Mouse (Mus musculus) mouse trophoblast stem cell (cell line): Measurements from ENCODE around the gene Fetub.
"Not testable (repeated sequence)": the region's sequence is repeated elsewhere in the genome, so short reads cannot be mapped to it uniquely, and the experiment has no call there.

Experiments
- in situ Hi-C, 2 experiments: fragments of 300-500 bp; cut with MseI, MboI; formaldehyde crosslinking; loops; 2 replicates in 1 of 2; 3 replicates in 1 of 2; pipeline ENCODE4 v1.15.1; 2025

Gene Fetub

GRCm38 (mm10) chr16:22901326-22901725 lies 16.8 kb upstream of the Fetub start:
- in situ Hi-C loops, result no loop called here

GRCm38 (mm10) chr16:22909290-22909689 lies 8.8 kb upstream of the Fetub start:
- in situ Hi-C loops, result no loop called here

DNA sequence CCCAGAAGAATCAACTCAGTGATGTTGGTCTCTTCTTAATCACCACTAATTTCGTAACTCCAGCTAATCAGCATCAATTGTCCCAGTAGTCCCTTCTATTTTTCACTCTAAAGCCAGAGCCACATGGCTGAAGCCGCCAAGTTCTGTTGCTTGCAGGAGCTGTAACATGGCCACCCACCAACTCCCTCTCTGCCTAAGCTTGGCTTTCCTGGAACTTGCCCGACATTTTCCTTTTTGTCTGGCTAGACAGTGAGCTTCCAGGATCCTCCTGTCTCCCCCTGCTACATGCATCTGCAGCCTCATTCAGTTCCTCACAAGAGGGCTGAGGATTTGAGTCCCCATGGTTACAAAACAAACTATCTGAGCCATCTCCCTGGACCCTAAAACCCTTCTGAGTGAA lies 6.1 kb upstream of the Fetub start:
- in situ Hi-C loops, result no loop called here

- in situ Hi-C loops, result no loop called here
Observed at GRCm38 (mm10) chr16:22912886-22913285, 5.2 kb upstream of the Fetub start.

DNA sequence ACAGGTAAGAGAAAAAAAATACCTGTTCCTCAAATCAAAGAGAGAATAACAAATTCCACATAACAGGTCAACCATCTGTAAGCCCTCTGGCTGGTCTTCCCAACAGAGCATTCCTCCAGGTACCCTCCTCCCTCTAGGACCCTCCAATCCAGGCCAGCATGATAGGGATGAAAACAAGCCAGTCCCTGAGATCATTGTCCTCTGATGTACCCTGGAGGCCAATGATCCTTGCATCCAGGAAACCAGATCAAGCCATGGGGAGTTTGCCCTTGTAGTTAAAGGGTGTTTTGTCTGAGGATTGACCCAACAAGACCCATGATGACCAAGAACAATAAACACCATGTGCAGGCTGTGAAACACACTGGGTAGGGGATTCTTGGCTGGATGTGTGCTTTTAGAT lies 3.9 kb upstream of the Fetub start:
- in situ Hi-C loops, result no loop called here

- in situ Hi-C loops, result no loop called here
Observed at GRCm38 (mm10) chr16:22918664-22919312, 654 bp downstream of the Fetub start.

DNA sequence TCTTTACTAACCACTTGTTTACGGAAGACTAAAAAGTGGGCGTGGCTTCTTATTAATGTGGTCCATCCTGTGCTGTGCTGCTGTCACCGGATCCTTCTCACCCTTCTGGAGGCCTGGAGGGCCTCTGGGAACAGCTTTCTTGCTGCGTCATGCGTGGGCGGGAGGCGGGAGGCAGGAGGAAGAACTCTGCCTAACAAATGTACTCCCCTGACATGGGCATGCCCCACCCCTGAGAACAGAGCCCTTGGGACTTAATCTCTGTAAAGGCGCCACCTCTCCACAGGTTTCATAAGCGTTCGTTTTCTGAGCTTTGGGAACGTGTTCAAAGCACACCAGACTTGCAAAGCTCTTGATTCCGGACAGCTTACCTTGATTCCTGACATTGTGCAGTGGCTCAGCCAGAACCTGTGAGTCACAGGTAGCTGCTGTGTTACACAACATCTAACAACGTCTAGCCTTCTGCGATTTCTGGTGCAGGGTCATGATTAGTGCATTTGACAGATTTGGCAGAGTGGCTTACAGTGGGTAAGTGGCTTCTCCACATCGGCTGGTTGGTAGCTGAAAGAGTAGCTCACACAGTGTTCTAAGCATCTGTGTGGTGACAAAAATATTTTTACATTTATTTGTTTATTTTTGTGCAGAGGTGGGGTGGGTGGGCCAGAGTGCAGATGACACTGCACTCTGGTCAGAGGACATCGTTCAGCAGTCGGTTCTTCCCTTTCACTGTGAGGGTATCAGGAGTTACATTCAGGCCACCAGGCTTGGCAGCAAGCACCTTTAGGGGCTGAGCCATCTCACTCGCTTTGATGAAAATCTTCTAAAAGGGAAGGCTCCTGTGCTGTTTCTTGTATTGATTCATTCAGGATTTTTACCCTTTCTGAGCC lies 2.1 kb downstream of the Fetub start:
- in situ Hi-C loops, result no loop called here

DNA sequence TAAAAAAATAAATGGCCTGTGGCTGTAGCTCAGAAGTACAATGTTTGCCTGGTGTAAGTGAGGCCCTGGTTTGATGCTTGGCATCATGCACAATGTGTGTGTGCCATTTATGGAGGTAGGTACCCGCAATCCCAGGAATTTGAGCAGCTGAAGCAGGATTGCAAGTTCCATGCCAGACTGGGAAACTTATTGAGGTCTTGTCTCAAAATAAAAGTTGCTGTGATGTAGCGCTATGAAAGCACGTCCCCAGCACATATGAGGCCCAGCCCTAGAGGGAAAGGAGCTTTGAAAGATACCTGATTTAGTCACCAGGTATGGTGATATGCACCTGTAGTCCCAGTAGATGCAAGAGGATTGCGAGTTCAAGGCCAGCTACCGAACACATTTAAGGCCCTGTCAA lies 3.6 kb downstream of the Fetub start:
- in situ Hi-C loops, result no loop called here

GRCm38 (mm10) chr16:22922433-22922832 lies 4.3 kb downstream of the Fetub start:
- in situ Hi-C loops, result no loop called here

DNA sequence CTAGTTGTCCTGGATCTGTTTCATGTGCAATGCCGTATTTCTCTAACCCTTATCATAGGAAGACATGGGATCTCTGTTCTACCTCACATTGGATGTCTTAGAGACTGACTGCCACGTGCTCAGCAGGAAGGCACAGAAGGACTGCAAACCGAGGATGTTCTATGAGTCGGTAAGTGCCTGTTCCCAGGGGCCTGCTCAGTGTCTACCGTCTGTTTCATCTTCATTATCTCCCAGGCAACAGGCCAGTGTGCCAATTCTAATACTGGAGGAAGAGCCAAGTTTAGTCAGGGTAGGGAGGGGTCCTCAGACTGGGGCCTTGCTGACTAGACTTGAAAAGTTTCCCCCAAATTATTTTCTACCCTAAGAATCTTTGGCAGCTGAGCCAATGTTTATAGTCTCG lies 11.4 kb downstream of the Fetub start:
- in situ Hi-C loops, result no loop called here

GRCm38 (mm10) chr16:22931431-22932200 lies 13.5 kb downstream of the Fetub start:
- in situ Hi-C loops, result no loop called here

DNA sequence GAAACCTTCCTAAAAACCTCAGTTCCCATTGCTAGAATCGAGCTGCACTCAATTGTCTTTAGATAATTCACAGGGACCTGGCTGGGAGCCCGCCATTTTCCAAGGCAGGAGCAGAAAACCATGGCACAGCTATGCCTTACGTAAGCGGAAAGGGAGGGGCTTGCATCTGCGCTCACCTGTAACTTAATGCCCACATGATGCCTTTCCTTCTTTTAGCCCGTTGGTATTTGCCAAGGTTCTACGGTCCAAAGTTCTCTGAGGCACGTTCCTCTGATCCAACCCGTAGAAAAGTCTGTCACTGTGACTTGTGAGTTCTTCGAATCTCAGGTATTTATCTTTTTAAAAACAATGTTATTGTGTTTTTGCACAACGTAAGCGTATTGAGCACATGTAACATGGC lies 19.5 kb downstream of the Fetub start:
- in situ Hi-C loops, result no loop called here

DNA sequence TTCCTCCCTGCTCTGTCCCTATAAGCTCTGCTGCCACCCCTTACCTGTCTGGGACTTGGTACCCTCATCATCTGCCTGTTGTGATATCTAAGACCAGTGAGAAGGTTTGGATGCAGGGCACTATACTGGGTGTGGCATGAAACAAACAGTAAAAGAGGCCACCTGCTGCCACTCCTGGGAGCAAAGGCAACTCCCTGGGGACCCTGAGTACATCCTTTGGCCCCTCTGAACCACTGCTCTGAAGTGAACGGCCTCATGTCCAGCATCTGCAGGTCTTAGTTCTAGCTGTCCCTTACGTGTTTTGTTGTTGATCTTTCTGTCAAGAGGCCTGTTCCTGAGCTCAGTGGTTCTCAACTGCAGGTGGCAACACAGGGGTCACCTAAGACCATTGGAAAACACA lies 20.4 kb downstream of the Fetub start:
- in situ Hi-C loops, result no loop called here

GRCm38 (mm10) chr16:22939120-22939695 lies 21.1 kb downstream of the Fetub start:
- in situ Hi-C loops, result no loop called here

GRCm38 (mm10) chr16:22941825-22942476 lies 23.8 kb downstream of the Fetub start:
- in situ Hi-C loops, result not testable (repeated sequence)

DNA sequence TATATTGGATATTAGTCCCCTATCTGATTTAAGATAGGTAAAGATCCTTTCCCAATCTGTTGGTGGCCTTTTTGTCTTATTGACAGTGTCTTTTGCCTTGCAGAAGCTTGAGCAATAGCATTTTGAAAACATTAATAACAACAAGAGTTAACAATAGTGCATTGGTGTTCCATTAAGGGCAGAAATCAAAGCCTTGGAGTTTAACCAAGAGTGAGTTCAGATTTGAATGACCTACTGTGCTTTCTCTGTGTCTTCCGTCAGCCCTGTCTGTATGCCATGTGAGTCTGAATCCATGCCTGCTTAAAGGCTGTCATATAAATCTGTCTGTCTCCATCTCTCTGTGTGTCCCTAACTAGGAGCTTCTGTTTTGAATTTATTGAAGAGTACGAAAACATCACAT lies 29.2 kb downstream of the Fetub start:
- in situ Hi-C loops, result no loop called here

DNA sequence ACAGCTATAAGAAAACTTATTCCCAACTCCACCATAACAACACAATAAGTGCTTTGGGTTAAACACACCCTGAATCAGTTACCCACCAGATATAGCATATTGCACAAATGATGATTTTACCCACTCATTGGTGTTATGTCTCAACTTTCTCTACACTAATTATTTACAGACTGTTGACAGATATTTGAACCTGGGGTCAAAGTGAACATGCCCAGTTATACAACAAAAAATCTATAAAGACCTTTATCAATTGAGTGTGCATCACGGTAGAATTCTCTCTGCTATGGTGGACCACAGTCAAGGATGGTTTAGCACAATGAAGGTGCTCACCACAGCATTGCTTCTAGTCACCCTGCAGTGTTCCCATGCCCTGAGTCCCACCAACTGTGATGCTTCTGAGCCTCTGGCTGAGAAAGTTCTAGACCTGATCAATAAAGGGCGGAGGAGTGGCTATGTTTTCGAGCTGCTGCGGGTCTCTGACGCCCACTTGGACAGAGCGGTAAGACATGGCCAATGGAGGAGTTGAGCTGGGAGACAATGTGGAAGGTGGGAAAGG lies 32.8 kb downstream of the Fetub start, which contains the start of gene Hrg:
TSS of gene Hrg (plus strand) at position 233 of the 556 bp plus-strand sequence.
- in situ Hi-C loops, result loop anchor here (5.0 kb wide), 1 partner anchor 74 kb away; no protein-coding TSS in a partner anchor

GRCm38 (mm10) chr16:22953069-22953468 lies 34.9 kb downstream of the Fetub start:
- in situ Hi-C loops, result loop anchor here (5.0 kb wide), 1 partner anchor 76 kb away; no protein-coding TSS in a partner anchor

DNA sequence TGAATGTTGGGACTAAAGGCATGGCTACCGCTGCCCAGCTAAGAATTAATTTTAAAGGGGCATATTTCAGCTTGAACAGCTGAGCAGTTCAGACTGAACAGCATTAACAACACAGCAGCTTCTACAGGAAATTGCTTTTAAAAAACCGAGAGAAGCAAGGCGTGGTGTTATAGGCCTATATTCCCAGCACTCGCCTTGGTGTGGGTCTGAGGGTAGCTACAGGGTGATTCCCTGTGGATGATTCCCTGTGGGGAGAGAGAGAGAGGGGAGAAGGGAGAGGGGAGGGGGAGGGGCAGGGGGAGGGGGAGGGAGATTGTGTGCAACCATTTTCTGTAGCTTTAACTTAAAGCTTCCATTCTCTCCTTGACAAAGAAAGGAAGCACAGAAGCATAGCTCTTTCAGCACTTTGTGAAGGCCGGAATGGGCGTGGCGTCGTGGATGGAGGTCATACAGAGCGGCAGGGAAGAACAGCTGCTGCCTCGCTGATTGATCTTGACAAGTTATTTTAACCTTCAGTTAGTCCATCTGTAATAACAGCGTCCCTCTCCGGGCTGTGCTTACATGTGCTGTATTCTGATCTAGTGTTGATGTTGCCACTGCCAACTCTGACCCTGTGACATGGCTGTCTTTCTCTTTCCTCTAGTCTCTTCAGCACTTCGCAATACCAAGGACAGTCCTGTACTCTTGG lies 37.4 kb downstream of the Fetub start:
- in situ Hi-C loops, result no loop called here

- in situ Hi-C loops, result no loop called here
Observed at GRCm38 (mm10) chr16:22956085-22956439, 37.9 kb downstream of the Fetub start.
